Mouse (Mus musculus): ENCODE results near the gene Meltf.
"Not testable (repeated sequence)": the region's sequence is repeated elsewhere in the genome, so short reads cannot be mapped to it uniquely, and the experiment has no call there.

Gene Meltf

GRCm38 (mm10) chr16:31932840-31933697 is 54.5 kb downstream of the Meltf start:
- in situ Hi-C loops (cut with MboI; ENCODE audit: low sequenced_read_pairs): no loop called here

GRCm38 (mm10) chr16:31933751-31934549 is 55.3 kb downstream of the Meltf start, which contains the start of gene Pigz:
TSS of gene Pigz (plus strand) at chr16:31933851.
- in situ Hi-C loops (cut with MboI; ENCODE audit: low sequenced_read_pairs): no loop called here

- in situ Hi-C loops (cut with MboI; ENCODE audit: low sequenced_read_pairs): no loop called here
Observed at GRCm38 (mm10) chr16:31934550-31935010, 56.0 kb downstream of the Meltf start.

GRCm38 (mm10) chr16:31935091-31935979 is 56.7 kb downstream of the Meltf start:
- in situ Hi-C loops (cut with MboI; ENCODE audit: low sequenced_read_pairs): no loop called here

- in situ Hi-C loops (cut with MboI; ENCODE audit: low sequenced_read_pairs): no loop called here
Observed at GRCm38 (mm10) chr16:31936568-31936967, 58.0 kb downstream of the Meltf start.

GRCm38 (mm10) chr16:31938856-31939255 is 60.2 kb downstream of the Meltf start:
- in situ Hi-C loops (cut with MboI; ENCODE audit: low sequenced_read_pairs): no loop called here

- in situ Hi-C loops (cut with MboI; ENCODE audit: low sequenced_read_pairs): no loop called here
Observed at GRCm38 (mm10) chr16:31940586-31940985, 62.0 kb downstream of the Meltf start.

GRCm38 (mm10) chr16:31943980-31944379 is 65.4 kb downstream of the Meltf start:
- in situ Hi-C loops (cut with MboI; ENCODE audit: low sequenced_read_pairs): no loop called here

- in situ Hi-C loops (cut with MboI; ENCODE audit: low sequenced_read_pairs): no loop called here
Observed at GRCm38 (mm10) chr16:31944698-31945255, 66.2 kb downstream of the Meltf start.

- in situ Hi-C loops (cut with MboI; ENCODE audit: low sequenced_read_pairs): no loop called here
Observed at GRCm38 (mm10) chr16:31945372-31945771, 66.8 kb downstream of the Meltf start.

GRCm38 (mm10) chr16:31945986-31946385 is 67.4 kb downstream of the Meltf start:
- in situ Hi-C loops (cut with MboI; ENCODE audit: low sequenced_read_pairs): not testable (repeated sequence)

- in situ Hi-C loops (cut with MboI; ENCODE audit: low sequenced_read_pairs): no loop called here
Observed at GRCm38 (mm10) chr16:31947333-31947732, 68.7 kb downstream of the Meltf start.

GRCm38 (mm10) chr16:31947901-31948316 is 69.3 kb downstream of the Meltf start:
- in situ Hi-C loops (cut with MboI; ENCODE audit: low sequenced_read_pairs): no loop called here

GRCm38 (mm10) chr16:31948345-31948774 is 69.8 kb downstream of the Meltf start, which contains the start of the genes 0610012G03Rik and Ncbp2:
TSS of gene 0610012G03Rik (minus strand) at chr16:31948494.
TSS of gene Ncbp2 (plus strand) at chr16:31948513.
- in situ Hi-C loops (cut with MboI; ENCODE audit: low sequenced_read_pairs): no loop called here

Data from CH12F3 (cell line).